ENCODE assay signal across 8 mouse cellular contexts in the genomic region with DNA sequence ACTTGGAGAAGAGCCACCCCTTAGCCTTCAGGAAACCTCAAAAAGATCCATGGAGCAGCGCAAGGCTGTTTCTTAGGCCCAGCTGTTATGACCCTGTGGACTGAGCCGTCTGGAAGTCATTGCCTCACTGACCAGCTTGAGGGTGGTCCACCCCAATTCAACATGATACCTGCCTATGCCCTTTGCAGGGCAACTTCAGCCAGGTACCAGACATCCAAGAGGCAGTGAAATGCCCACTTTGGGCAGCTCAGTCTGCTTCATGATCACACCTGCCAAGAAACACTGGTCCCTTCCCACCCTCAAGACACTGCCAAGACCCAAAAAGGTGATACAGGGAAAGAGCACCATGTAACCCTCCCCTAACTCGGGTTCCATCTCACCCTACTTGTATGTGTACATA. TPM values are rescaled to one million over a fixed set of nuclear protein-coding genes. Genes with fewer than 3 reads are reported as not detected.
DNase-seq lines count a peak whose midpoint lies in the region; ATAC-seq and TF ChIP-seq lines count a peak whose summit lies in the region.

No protein-coding gene starts in this region.

- no peaks in the 10 kb centered on the region for H3K9me3 ChIP-seq in lung, embryonic 15.5 days
- H3K9me3 ChIP-seq in forebrain, embryonic 16.5 days (ENCODE audit: control insufficient read depth, low read length), result no peaks in the 10 kb centered on the region
- no peaks in the 10 kb centered on the region for H3K9me3 ChIP-seq in limb, embryonic 14.5 days (ENCODE audit: control insufficient read depth, low read length)
- H3K9me3 ChIP-seq in stomach, embryonic 15.5 days, result no peaks in the 10 kb centered on the region

- H3K4me1 ChIP-seq in lung, embryonic 15.5 days, result peaks cover 15% of the 10 kb centered on the region
- H3K4me1 ChIP-seq in forebrain, embryonic 16.5 days (replicated peaks; ENCODE audit: control insufficient read depth, insufficient read depth, low read length), result peaks cover 18% of the 10 kb centered on the region
- peaks cover 14% of the 10 kb centered on the region for H3K4me1 ChIP-seq in limb, embryonic 14.5 days (ENCODE audit: control insufficient read depth, insufficient read depth, low read length)
- H3K4me1 ChIP-seq in stomach, embryonic 15.5 days, result peaks cover 15% of the 10 kb centered on the region

- peak overlapping the region; percentile 76 for H3K4me2 ChIP-seq in lung, embryonic 15.5 days
- peak overlapping the region; percentile 91 for H3K4me2 ChIP-seq in forebrain, embryonic 16.5 days (ENCODE audit: low read length)
- peak overlapping the region; percentile 72 for H3K4me2 ChIP-seq in limb, embryonic 14.5 days (replicated peaks; ENCODE audit: low read depth, low read length, severe bottlenecking)
- peak overlapping the region; percentile 85 for H3K4me2 ChIP-seq in stomach, embryonic 15.5 days

- no peak overlapping the region; the same call in 1 of the 2 replicates for H3K27ac ChIP-seq in lung, embryonic 15.5 days
- peak overlapping the region; percentile 95 for H3K27ac ChIP-seq in forebrain, embryonic 16.5 days (ENCODE audit: low read length)
- H3K27ac ChIP-seq in limb, embryonic 14.5 days (replicated peaks; ENCODE audit: low read depth, low read length), result peak overlapping the region; percentile 61; the same call in 1 of the 2 replicates
- H3K27ac ChIP-seq in stomach, embryonic 15.5 days, result no peak overlapping the region

- no peak for DNase-seq in lung, postnatal 14 days
- DNase-seq in limb, embryonic 14.5 days (ENCODE audit: low spot score), result no peak
- no peak for DNase-seq in cerebellum, adult 18-20 months
- DNase-seq in kidney, adult 9 months, result no peak
- DNase-seq in frontal cortex, postnatal 14 days (ENCODE audit: low spot score in 2 of 2), result no peak

- H3K9ac ChIP-seq in lung, embryonic 15.5 days, result no peak overlapping the region
- H3K9ac ChIP-seq in forebrain, embryonic 16.5 days (replicated peaks; ENCODE audit: low read depth, low read length), result no peak overlapping the region; the same call in 1 of the 2 replicates
- peak overlapping the region; percentile 91; the same call in 1 of the 2 replicates for H3K9ac ChIP-seq in limb, embryonic 14.5 days (ENCODE audit: low read depth, low read length, severe bottlenecking)
- H3K9ac ChIP-seq in stomach, embryonic 15.5 days, result no peak overlapping the region

- H3K4me3 ChIP-seq in lung, embryonic 15.5 days, result peak overlapping the region; percentile 72; the same call in 1 of the 2 replicates
- H3K4me3 ChIP-seq in forebrain, embryonic 16.5 days (replicated peaks; ENCODE audit: low read length), result peak overlapping the region; percentile 99
- H3K4me3 ChIP-seq in limb, embryonic 14.5 days (replicated peaks; ENCODE audit: low read length), result peak overlapping the region; percentile 92
- no peak overlapping the region; the same call in 1 of the 2 replicates for H3K4me3 ChIP-seq in stomach, embryonic 15.5 days (replicated peaks)

- H3K27me3 ChIP-seq in lung, embryonic 15.5 days, result no peaks in the 10 kb centered on the region
- no peaks in the 10 kb centered on the region for H3K27me3 ChIP-seq in forebrain, embryonic 16.5 days (replicated peaks; ENCODE audit: control insufficient read depth, insufficient read depth, low read length)
- H3K27me3 ChIP-seq in limb, embryonic 14.5 days (ENCODE audit: control insufficient read depth, insufficient read depth, low read length), result no peaks in the 10 kb centered on the region
- no peaks in the 10 kb centered on the region for H3K27me3 ChIP-seq in stomach, embryonic 15.5 days (replicated peaks)

- whole genome bisulfite sequencing in lung, embryonic 15.5 days, result 69% methylated on average over 3 of the region's 3 CpGs
- WGBS in forebrain, embryonic 16.5 days, result 68% methylated on average over 3 of the region's 3 CpGs
- WGBS in limb, embryonic 14.5 days, result 63% methylated on average over 3 of the region's 3 CpGs
- 75% methylated on average over 3 of the region's 3 CpGs for whole genome bisulfite sequencing in stomach, embryonic 15.5 days

- peaks cover 13% of the 10 kb centered on the region for H3K36me3 ChIP-seq in lung, embryonic 15.5 days
- H3K36me3 ChIP-seq in forebrain, embryonic 16.5 days (ENCODE audit: control insufficient read depth, insufficient read depth), result peaks cover under 1% of the 10 kb centered on the region; the same call in 1 of the 2 replicates
- H3K36me3 ChIP-seq in limb, embryonic 14.5 days (ENCODE audit: control insufficient read depth, insufficient read depth, low read length), result peaks cover 12% of the 10 kb centered on the region
- H3K36me3 ChIP-seq in stomach, embryonic 15.5 days, result no peaks in the 10 kb centered on the region

- TF ChIP-seq POLR2A in limb, embryonic 14.5 days (IDR thresholded peaks at IDR 0.05; ENCODE audit: borderline replicate concordance, extremely low read depth, insufficient read depth, insufficient read length), result no peak

- ATAC-seq in lung, embryonic 15.5 days (ENCODE audit: borderline replicate concordance, extremely low read depth, low FRiP score, low TSS enrichment), result no peak
- no peak for ATAC-seq in forebrain, embryonic 16.5 days
- ATAC-seq in limb, embryonic 14.5 days (ENCODE audit: low FRiP score, low read depth), result no peak
- no peak for ATAC-seq in stomach, embryonic 15.5 days (ENCODE audit: insufficient read depth, low FRiP score, low read depth)

RNA-seq across cellular contexts. Expression of a gene that starts 1.7 kb away (rescaled TPM):
- polyA plus RNA-seq in lung, embryonic 15.5 days (2015; fragmentation: Nextera tagmentation; extraction: Ambion mirVana), result 44.4 and 46.6 TPM in 2 replicates
- polyA plus RNA-seq in forebrain, embryonic 16.5 days (2015; fragmentation: Nextera tagmentation; extraction: Ambion mirVana), result 18.4 and 19.8 TPM in 2 replicates
- polyA plus RNA-seq in limb, embryonic 14.5 days (2012; rRNA removed), result 118 and 159 TPM in 2 replicates
- 61.9 and 80.5 TPM in 2 replicates for polyA plus RNA-seq in limb, embryonic 14.5 days (2014; fragmentation: Nextera tagmentation; extraction: Ambion mirVana)
- 37.2 and 39.2 TPM in 2 replicates for polyA plus RNA-seq in stomach, embryonic 15.5 days (2015; fragmentation: Nextera tagmentation; extraction: Ambion mirVana)

Comparison
In these comparisons a context has a peak if more than half of its experiments do, and no peak if none do; other contexts are left out.
1. H3K27ac ChIP-seq: peak in forebrain, embryonic 16.5 days (single experiment) and limb, embryonic 14.5 days (single experiment); none in lung, embryonic 15.5 days (single experiment) and stomach, embryonic 15.5 days (single experiment).
2. Peak in every context shown above with its lines, with median percentiles within 50 percentile points of each other: H3K4me2 ChIP-seq.